Mouse (Mus musculus) erythroblast, embryonic 14.5 days (primary cell): Measurements from ENCODE around the gene Slc25a54.

Experiments
- GATA1 ChIP-seq: IDR thresholded peaks from 2 replicates; pipeline ENCODE4 v1.6.1; 2012; ENCODE audit warnings: low read length, inconsistent platforms, mixed read lengths
- TAL1 ChIP-seq: IDR thresholded peaks from 3 replicates; pipeline ENCODE4 v1.6.1; 2012; ENCODE audit warnings: low read length, inconsistent platforms, mixed read lengths

DNA sequence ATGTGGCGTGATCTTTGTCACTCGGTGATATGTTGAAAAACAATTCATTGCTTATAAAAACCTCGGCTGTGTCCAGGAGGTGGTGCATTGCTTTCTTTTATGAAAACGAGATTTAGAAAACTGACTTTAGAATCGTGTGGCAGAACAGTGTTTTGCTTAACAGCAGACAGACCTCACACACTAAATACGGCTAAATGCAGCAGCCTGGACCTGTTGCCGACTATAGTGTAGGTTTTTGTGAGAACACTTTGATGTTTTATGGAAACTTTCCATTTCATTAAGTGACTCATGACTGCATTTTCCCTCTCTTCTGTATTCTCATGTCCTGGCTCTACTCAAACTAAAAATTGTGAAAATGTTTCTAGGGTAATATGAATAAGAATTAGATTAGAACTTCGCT, 20.4 kb upstream of the Slc25a54 start:
- no peak for TF ChIP-seq TAL1
- TF ChIP-seq GATA1, result no peak
